Mouse (Mus musculus): Measurements from ENCODE around the gene Gm28308. TPM values are rescaled to one million over a fixed set of nuclear protein-coding genes. Genes with fewer than 3 reads are reported as not detected.

The Gm28308 gene
- polyA plus RNA-seq, 2 experiments = not detected

DNA sequence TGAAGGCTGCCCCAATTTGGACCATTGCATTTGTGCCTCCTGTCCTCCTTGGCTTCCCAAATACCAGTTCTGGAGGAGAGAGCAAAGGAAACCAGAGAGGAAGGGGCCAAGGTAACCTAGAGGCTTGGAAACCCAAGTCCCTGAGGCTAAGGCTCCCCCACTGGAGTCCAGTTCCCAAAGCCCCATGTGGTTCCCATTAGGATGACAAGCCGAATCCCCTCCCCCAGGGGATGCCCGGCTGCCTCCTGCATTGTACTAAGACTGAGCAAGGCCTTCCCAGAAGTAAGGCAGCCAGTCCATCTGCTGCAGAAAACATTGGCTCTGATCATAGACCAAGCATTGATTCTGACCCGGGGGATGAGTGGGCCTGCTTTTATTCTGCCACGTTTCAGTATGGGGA is 41.8 kb downstream of the Gm28308 start:
- H3K9me3 ChIP-seq (ENCODE audit: control insufficient read depth, low read length) = no peaks in the 10 kb centered on the region
- peaks cover 98% of the 10 kb centered on the region for H3K27me3 ChIP-seq (ENCODE audit: control insufficient read depth, insufficient read depth, low read length)
- no peaks in the 10 kb centered on the region for H3K36me3 ChIP-seq (replicated peaks; ENCODE audit: control insufficient read depth, insufficient read depth, low read depth)
- H3K4me2 ChIP-seq (ENCODE audit: low read depth) = no peak overlapping the region
- no peak for DNase-seq (ENCODE audit: low read depth in 3 of 3, low spot score in 3 of 3)
- ATAC-seq (ENCODE audit: insufficient read depth) = no peak
- TF ChIP-seq CTCF (IDR thresholded peaks at IDR 0.05; ENCODE audit: low read depth) = no peak
- no peak for TF ChIP-seq EP300 (IDR thresholded peaks at IDR 0.05; ENCODE audit: low read depth)
- 34% methylated on average over 4 of the region's 4 CpGs for WGBS (ENCODE audit: insufficient replicate concordance)
- H3K9ac ChIP-seq (replicated peaks) = no peak overlapping the region
- H3K4me1 ChIP-seq (replicated peaks; ENCODE audit: control insufficient read depth in 2 of 2, insufficient read depth in 2 of 2, low read length in 1 of 2) = no peaks in the 10 kb centered on the region
- no peak overlapping the region for H3K4me3 ChIP-seq (ENCODE audit: insufficient read depth in 1 of 2, low read depth in 2 of 2, low read length in 2 of 2)
- no peak overlapping the region for H3K27ac ChIP-seq

DNA sequence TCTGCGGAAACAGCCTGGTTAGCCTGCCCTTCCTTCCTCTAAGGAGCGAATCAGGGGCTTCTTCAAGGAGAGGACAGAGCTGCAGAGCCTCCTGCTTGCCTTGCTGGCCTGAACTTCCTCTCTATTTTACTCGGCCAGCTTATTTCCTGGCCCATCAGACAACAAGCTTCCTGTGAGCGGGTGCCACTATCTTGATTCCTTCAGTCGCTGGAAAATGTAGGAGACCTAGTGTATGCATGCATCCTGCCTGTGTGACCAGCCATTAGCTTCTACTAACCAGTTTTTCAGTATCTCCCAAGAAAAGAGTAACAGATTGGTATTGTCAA is 42.3 kb downstream of the Gm28308 start:
- Histone ChIP-seq H3K36me3 (replicated peaks; ENCODE audit: control insufficient read depth, insufficient read depth, low read depth) (no peaks in the 10 kb centered on the region), H3K4me1 (replicated peaks; ENCODE audit: control insufficient read depth in 2 of 2, insufficient read depth in 2 of 2, low read length in 1 of 2) (no peaks in the 10 kb centered on the region), H3K27ac (no peak overlapping the region), H3K4me2 (ENCODE audit: low read depth) (no peak overlapping the region), H3K9me3 (ENCODE audit: control insufficient read depth, low read length) (no peaks in the 10 kb centered on the region), H3K4me3 (ENCODE audit: insufficient read depth in 1 of 2, low read depth in 2 of 2, low read length in 2 of 2) (no peak overlapping the region), H3K27me3 (ENCODE audit: control insufficient read depth, insufficient read depth, low read length) (peaks cover 98% of the 10 kb centered on the region), H3K9ac (replicated peaks) (no peak overlapping the region)
- no peak; the same call in 1 of the 2 replicates for ATAC-seq (ENCODE audit: insufficient read depth)
- DNase-seq (ENCODE audit: low read depth in 3 of 3, low spot score in 3 of 3) = no peak
- WGBS (ENCODE audit: insufficient replicate concordance) = 3% methylated on average over 5 of the region's 5 CpGs
- TF ChIP-seq CTCF (IDR thresholded peaks at IDR 0.05; ENCODE audit: low read depth) (no peak), EP300 (IDR thresholded peaks at IDR 0.05; ENCODE audit: low read depth) (no peak)

- ATAC-seq (ENCODE audit: insufficient read depth) = peak; percentile 55; the same call in 1 of the 2 replicates
- WGBS (ENCODE audit: insufficient replicate concordance) = 10% methylated on average over 40 of the region's 40 CpGs
Observed at GRCm38 (mm10) chr6:52170166-52170897, 42.8 kb downstream of the Gm28308 start.

GRCm38 (mm10) chr6:52169499-52170165 is 43.5 kb downstream of the Gm28308 start:
- Histone ChIP-seq H3K4me1 (replicated peaks; ENCODE audit: control insufficient read depth in 2 of 2, insufficient read depth in 2 of 2, low read length in 1 of 2) (no peaks in the 10 kb centered on the region), H3K4me3 (ENCODE audit: insufficient read depth in 1 of 2, low read depth in 2 of 2, low read length in 2 of 2) (no peak overlapping the region), H3K9me3 (ENCODE audit: control insufficient read depth, low read length) (no peaks in the 10 kb centered on the region), H3K36me3 (replicated peaks; ENCODE audit: control insufficient read depth, insufficient read depth, low read depth) (no peaks in the 10 kb centered on the region), H3K9ac (replicated peaks) (no peak overlapping the region), H3K27ac (no peak overlapping the region), H3K4me2 (ENCODE audit: low read depth) (no peak overlapping the region), H3K27me3 (ENCODE audit: control insufficient read depth, insufficient read depth, low read length) (peaks cover 98% of the 10 kb centered on the region)
- no peak for ATAC-seq (ENCODE audit: insufficient read depth)
- WGBS (ENCODE audit: insufficient replicate concordance) = 34% methylated on average over 16 of the region's 16 CpGs
- TF ChIP-seq CTCF (IDR thresholded peaks at IDR 0.05; ENCODE audit: low read depth) = no peak
- TF ChIP-seq EP300 (IDR thresholded peaks at IDR 0.05; ENCODE audit: low read depth) = no peak
- no peak for DNase-seq (ENCODE audit: low read depth in 3 of 3, low spot score in 3 of 3)

More at GRCm38 (mm10) chr6:52170166-52170897, 42.8 kb downstream of the Gm28308 start:
- H3K4me2 ChIP-seq (ENCODE audit: low read depth) = no peak overlapping the region
- no peaks in the 10 kb centered on the region for H3K4me1 ChIP-seq (replicated peaks; ENCODE audit: control insufficient read depth in 2 of 2, insufficient read depth in 2 of 2, low read length in 1 of 2)
- no peak overlapping the region for H3K27ac ChIP-seq
- no peaks in the 10 kb centered on the region for H3K9me3 ChIP-seq (ENCODE audit: control insufficient read depth, low read length)
- no peaks in the 10 kb centered on the region for H3K36me3 ChIP-seq (replicated peaks; ENCODE audit: control insufficient read depth, insufficient read depth, low read depth)
- no peak overlapping the region for H3K9ac ChIP-seq (replicated peaks)
- TF ChIP-seq EP300 (IDR thresholded peaks at IDR 0.05; ENCODE audit: low read depth) (no peak), CTCF (IDR thresholded peaks at IDR 0.05; ENCODE audit: low read depth) (no peak)
- no peak for DNase-seq (ENCODE audit: low read depth in 3 of 3, low spot score in 3 of 3)
- H3K4me3 ChIP-seq (ENCODE audit: insufficient read depth in 1 of 2, low read depth in 2 of 2, low read length in 2 of 2) = no peak overlapping the region
- peaks cover 98% of the 10 kb centered on the region for H3K27me3 ChIP-seq (ENCODE audit: control insufficient read depth, insufficient read depth, low read length)

DNA sequence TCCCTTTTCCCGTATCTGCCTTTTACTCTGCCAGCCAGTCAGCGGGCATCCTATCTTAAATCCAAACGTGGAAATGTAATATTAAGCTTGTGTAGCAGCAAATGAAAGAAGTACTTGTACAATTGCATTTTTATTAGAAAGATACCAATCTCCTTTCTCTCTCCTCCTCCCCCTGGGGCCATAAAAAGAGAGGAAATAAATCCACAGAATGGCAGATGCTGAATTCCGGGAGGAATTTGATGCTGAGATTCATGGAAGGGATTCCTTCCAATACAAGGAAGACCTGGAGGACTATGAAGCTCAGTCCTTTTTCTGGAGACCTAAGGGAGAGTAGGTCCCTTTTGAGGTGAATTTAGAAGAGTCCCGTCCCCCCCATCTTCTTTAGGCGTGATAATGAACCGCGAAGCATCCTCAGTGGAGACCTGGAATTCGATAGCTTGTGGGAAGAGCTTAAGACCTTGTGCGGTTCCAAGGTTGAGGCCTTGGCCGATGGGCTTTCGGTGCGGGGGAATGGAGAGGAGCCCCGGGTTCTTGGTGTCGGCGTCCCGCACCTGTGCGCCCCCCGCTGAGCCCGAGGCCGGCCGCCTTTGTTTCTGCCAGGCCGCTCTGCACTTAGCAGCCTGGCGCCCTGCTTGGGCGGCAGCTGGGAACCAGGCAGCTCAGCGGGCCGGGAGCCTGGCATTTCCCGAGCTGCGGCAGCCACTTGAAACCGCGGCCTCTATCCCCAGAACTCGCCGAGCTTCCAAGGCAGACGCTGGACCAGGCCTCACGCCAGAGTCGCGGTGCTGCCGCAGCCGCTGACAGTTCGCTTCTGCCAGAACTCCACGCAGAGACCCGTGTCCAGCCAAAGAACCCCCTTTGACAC is 44.7 kb downstream of the Gm28308 start:
- Histone ChIP-seq H3K36me3 (replicated peaks; ENCODE audit: control insufficient read depth, insufficient read depth, low read depth) (no peaks in the 10 kb centered on the region), H3K9ac (replicated peaks) (no peak overlapping the region), H3K9me3 (ENCODE audit: control insufficient read depth, low read length) (no peaks in the 10 kb centered on the region), H3K4me3 (ENCODE audit: insufficient read depth in 1 of 2, low read depth in 2 of 2, low read length in 2 of 2) (no peak overlapping the region), H3K27ac (no peak overlapping the region), H3K27me3 (ENCODE audit: control insufficient read depth, insufficient read depth, low read length) (peaks cover 98% of the 10 kb centered on the region), H3K4me1 (replicated peaks; ENCODE audit: control insufficient read depth in 2 of 2, insufficient read depth in 2 of 2, low read length in 1 of 2) (no peaks in the 10 kb centered on the region), H3K4me2 (ENCODE audit: low read depth) (no peak overlapping the region)
- ATAC-seq (ENCODE audit: insufficient read depth) (no peak), DNase-seq (ENCODE audit: low read depth in 3 of 3, low spot score in 3 of 3) (no peak)
- TF ChIP-seq EP300 (IDR thresholded peaks at IDR 0.05; ENCODE audit: low read depth) (no peak), CTCF (IDR thresholded peaks at IDR 0.05; ENCODE audit: low read depth) (no peak)
- WGBS (ENCODE audit: insufficient replicate concordance) = 13% methylated on average over 42 of the region's 42 CpGs

Data from liver, embryonic 14.5 days (tissue).